Mouse (Mus musculus): Measurements from ENCODE around the gene Cenpm.

- TF ChIP-seq CTCF (IDR thresholded peaks at IDR 0.05; ENCODE audit: insufficient read depth, low read depth, low read length): no peak
- no peak for TF ChIP-seq POLR2A (IDR thresholded peaks at IDR 0.05; ENCODE audit: insufficient read depth, low read depth, low read length)
These were observed 8.9 kb downstream of the Cenpm start for GRCm38 (mm10) chr15:82235661-82236060.

Measured in olfactory bulb, adult 2 months (tissue).